Mouse (Mus musculus) stomach, embryonic 14.5 days (tissue): ENCODE results near the gene Oxct2a. TPM values are rescaled to one million over a fixed set of nuclear protein-coding genes. Genes with fewer than 3 reads are reported as not detected.
A peak's percentile ranks its signal among the peaks of the same experiment; 100 is the strongest.
"Not testable (repeated sequence)": the region's sequence is repeated elsewhere in the genome, so short reads cannot be mapped to it uniquely, and the experiment has no call there.

Source experiments
- ATAC-seq: fragments of 200-750 bp; cut with Nextera tagmentation; 2 replicates; pipeline ENCODE4 v1.8.0; 2017; ENCODE audit warnings: low read depth, moderate TSS enrichment; ENCODE audit not compliant: insufficient number of reproducible peaks, insufficient read depth, low FRiP score
- H3K27ac ChIP-seq: fragments of 300-500 bp; sonication (generic); 2 replicates; pipeline ENCODE4 v1.5.1; 2014; ENCODE audit warnings: mild to moderate bottlenecking, low read length, moderate library complexity, mixed read lengths
- H3K27me3 ChIP-seq: fragments of 300-500 bp; sonication (generic); 2 replicates; pipeline ENCODE4 v1.6.1; 2014; ENCODE audit warnings: low read length, control low read depth, mixed read lengths; ENCODE audit not compliant: control insufficient read depth, insufficient read depth
- H3K36me3 ChIP-seq: fragments of 300-500 bp; sonication (generic); 2 replicates; pipeline ENCODE4 v1.6.1; 2014; ENCODE audit warnings: mild to moderate bottlenecking, control low read depth, low read length, moderate library complexity, mixed read lengths; ENCODE audit not compliant: control insufficient read depth, insufficient read depth
- H3K4me1 ChIP-seq: fragments of 300-500 bp; sonication (generic); 2 replicates; pipeline ENCODE4 v1.6.1; 2014; ENCODE audit warnings: low read length, control low read depth, mixed read lengths; ENCODE audit not compliant: control insufficient read depth, insufficient read depth
- H3K4me2 ChIP-seq: fragments of 300-500 bp; sonication (generic); replicated peaks from 2 replicates; pipeline ENCODE4 v1.6.1; 2014; ENCODE audit warnings: low read depth, low read length, control low read depth
- H3K4me3 ChIP-seq: fragments of 300-500 bp; sonication (generic); 2 replicates; pipeline ENCODE4 v1.5.1; 2014; ENCODE audit warnings: low read depth, low read length, control low read depth
- H3K9ac ChIP-seq: fragments of 300-500 bp; sonication (generic); replicated peaks from 2 replicates; pipeline ENCODE4 v1.6.1; 2014; ENCODE audit warnings: low read depth, mild to moderate bottlenecking, control low read depth, low read length, moderate library complexity, mixed read lengths
- H3K9me3 ChIP-seq: fragments of 300-500 bp; sonication (generic); 2 replicates; pipeline ENCODE4 v1.6.1; 2016; ENCODE audit warnings: low read depth, low read length, control low read depth; ENCODE audit not compliant: control insufficient read depth
- whole genome bisulfite sequencing: fragments of 180-500 bp; shearing (Covaris S2); extraction: QIAGEN DNeasy Blood & Tissue Kit; methylation state at CpG from one replicate; pipeline ENCODE4 v1.1.7; 2014; 5-methylcytosine and 5-hydroxymethylcytosine counted together
- polyA plus RNA-seq: library from polyadenylated mRNA; unstranded; fragments of >200 nt; fragmentation: Nextera tagmentation; extraction: Ambion mirVana; gene quantifications from 2 replicates; pipeline ENCODE4 v1.2.1, GENCODE M21; 2014

The Oxct2a gene
- polyA plus RNA-seq, 1 experiment from 2014 or later = not detected

DNA sequence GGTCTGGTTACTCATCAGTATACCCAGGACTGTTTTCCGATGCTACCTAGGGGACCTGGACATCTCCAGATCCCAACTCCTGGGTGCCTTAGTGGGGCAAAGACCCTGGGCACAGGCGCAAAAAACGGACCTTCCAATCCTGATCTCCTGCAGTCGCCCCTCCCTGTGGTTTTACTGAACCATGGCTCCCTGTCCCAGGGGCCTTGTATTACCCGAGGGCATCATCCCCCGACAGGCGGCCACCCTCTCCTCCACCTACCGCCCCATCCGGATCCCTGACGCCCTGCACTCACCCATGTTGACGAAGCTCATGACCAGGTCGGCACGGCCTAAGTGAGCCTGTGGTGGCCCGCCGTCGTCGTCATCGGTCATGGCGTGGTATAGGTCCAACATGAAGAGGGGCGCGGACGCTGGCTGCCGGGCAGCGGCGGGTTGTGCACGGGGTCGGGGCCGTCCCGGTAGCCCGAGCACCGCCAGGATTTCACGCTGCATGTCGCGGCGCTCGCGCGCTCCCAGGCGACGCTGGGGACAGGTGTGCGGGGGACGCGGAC is 18.7 kb upstream of the Oxct2a start:
- H3K9ac ChIP-seq = no peak overlapping the region
- peak; percentile 24; the same call in 1 of the 2 replicates for ATAC-seq

DNA sequence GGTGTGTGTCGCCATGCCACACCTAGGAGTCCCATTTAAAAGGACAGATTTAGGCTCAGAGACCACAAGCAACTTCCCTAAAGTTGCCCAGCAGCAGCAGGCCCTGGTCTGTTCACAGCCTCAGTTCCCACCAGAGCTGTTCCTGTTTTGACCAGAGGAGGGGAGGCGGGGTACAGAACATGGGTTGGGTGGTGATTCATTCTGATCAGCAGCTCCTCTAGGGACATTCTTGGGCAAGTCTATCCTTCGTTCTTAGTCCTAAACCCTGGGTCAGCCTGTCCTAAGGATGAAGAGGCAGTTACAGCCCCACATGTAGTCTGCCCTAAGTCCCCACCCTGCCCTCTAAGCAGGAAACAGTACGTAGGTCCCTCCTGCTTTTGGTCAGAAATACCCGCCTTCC is 16.8 kb upstream of the Oxct2a start:
- no peak overlapping the region for H3K4me3 ChIP-seq
- H3K27ac ChIP-seq = no peak overlapping the region
- H3K36me3 ChIP-seq = no peaks in the 10 kb centered on the region
- ATAC-seq = no peak
- no peak overlapping the region for H3K9ac ChIP-seq
- 70% methylated on average over 5 of the region's 5 CpGs for WGBS
- H3K9me3 ChIP-seq = no peaks in the 10 kb centered on the region
- H3K27me3 ChIP-seq = peaks cover 35% of the 10 kb centered on the region
- H3K4me1 ChIP-seq = no peaks in the 10 kb centered on the region; the same call in 1 of the 2 replicates
- no peak overlapping the region for H3K4me2 ChIP-seq

More for the DNA sequence above, 18.7 kb upstream of the Oxct2a start:
- Histone ChIP-seq H3K4me2 (peak overlapping the region; percentile 84), H3K9me3 (no peaks in the 10 kb centered on the region), H3K4me1 (no peaks in the 10 kb centered on the region; the same call in 1 of the 2 replicates), H3K27me3 (peaks cover 35% of the 10 kb centered on the region), H3K27ac (no peak overlapping the region), H3K4me3 (peak overlapping the region; percentile 47), H3K36me3 (no peaks in the 10 kb centered on the region)
- 3% methylated on average over 43 of the region's 43 CpGs for WGBS

- Histone ChIP-seq H3K27ac (no peak overlapping the region), H3K36me3 (no peaks in the 10 kb centered on the region), H3K4me2 (no peak overlapping the region), H3K9ac (no peak overlapping the region), H3K27me3 (peaks cover 24% of the 10 kb centered on the region), H3K4me1 (no peaks in the 10 kb centered on the region), H3K9me3 (no peaks in the 10 kb centered on the region), H3K4me3 (no peak overlapping the region)
- no peak for ATAC-seq
- WGBS = 64% methylated on average over 4 of the region's 4 CpGs
Measured at GRCm38 (mm10) chr4:123337693-123338092, 14.3 kb upstream of the Oxct2a start.

GRCm38 (mm10) chr4:123335796-123336585 is 12.6 kb upstream of the Oxct2a start:
- no peaks in the 10 kb centered on the region for H3K36me3 ChIP-seq
- H3K27ac ChIP-seq = no peak overlapping the region
- H3K4me1 ChIP-seq = no peaks in the 10 kb centered on the region
- no peak overlapping the region for H3K4me3 ChIP-seq
- ATAC-seq = no peak
- 66% methylated on average over 14 of the region's 14 CpGs for WGBS
- H3K27me3 ChIP-seq = 0 out of 2 replicates have a peak, but pooled peaks cover 9% of the 10 kb centered on the region
- H3K9me3 ChIP-seq = no peaks in the 10 kb centered on the region
- no peak overlapping the region for H3K4me2 ChIP-seq
- no peak overlapping the region for H3K9ac ChIP-seq

GRCm38 (mm10) chr4:123335244-123335643 is 11.8 kb upstream of the Oxct2a start:
- H3K27ac ChIP-seq, H3K4me1 ChIP-seq, ATAC-seq, H3K27me3 ChIP-seq, H3K9me3 ChIP-seq, H3K4me3 ChIP-seq, H3K36me3 ChIP-seq, H3K9ac ChIP-seq, H3K4me2 ChIP-seq: not testable (repeated sequence)
- 67% methylated on average over 10 of the region's 10 CpGs for WGBS

DNA sequence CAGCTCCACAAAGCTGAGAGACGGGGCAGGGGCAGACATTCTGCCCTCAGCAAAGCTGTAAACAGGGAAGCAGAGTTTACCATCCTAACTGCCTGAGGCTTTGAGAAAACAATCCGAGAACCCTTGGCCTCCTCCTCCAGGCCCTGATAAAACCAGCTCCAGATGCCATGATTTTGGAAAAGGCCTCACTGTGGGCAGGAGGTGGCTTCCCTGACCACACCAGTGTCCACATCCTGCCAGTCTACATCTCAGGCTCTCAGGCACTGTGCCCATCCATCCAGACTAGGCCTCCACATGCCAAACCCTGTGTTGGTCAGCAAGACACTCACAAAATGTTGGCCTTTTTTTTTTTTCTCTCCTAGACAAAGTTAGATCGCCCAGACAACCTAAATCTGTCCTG is 10.7 kb upstream of the Oxct2a start:
- WGBS = 52% methylated on average over 3 of the region's 3 CpGs
- Histone ChIP-seq H3K4me2 (no peak overlapping the region), H3K27me3 (no peaks in the 10 kb centered on the region), H3K4me1 (no peaks in the 10 kb centered on the region), H3K36me3 (no peaks in the 10 kb centered on the region), H3K9ac (no peak overlapping the region), H3K4me3 (no peak overlapping the region), H3K9me3 (no peaks in the 10 kb centered on the region), H3K27ac (no peak overlapping the region)
- ATAC-seq = no peak

GRCm38 (mm10) chr4:123333151-123333550 is 9.7 kb upstream of the Oxct2a start:
- Histone ChIP-seq H3K4me2 (no peak overlapping the region), H3K9me3 (no peaks in the 10 kb centered on the region), H3K9ac (no peak overlapping the region), H3K4me1 (no peaks in the 10 kb centered on the region), H3K27ac (no peak overlapping the region), H3K4me3 (no peak overlapping the region), H3K36me3 (no peaks in the 10 kb centered on the region), H3K27me3 (no peaks in the 10 kb centered on the region)
- no peak for ATAC-seq
- WGBS = 94% methylated on average over 4 of the region's 4 CpGs

- 68% methylated on average over 1 of the region's 1 CpGs for WGBS
- H3K36me3 ChIP-seq, H3K9me3 ChIP-seq, H3K4me1 ChIP-seq, H3K9ac ChIP-seq, H3K27ac ChIP-seq, H3K27me3 ChIP-seq, H3K4me2 ChIP-seq, ATAC-seq, H3K4me3 ChIP-seq: not testable (repeated sequence)
Measured at GRCm38 (mm10) chr4:123331961-123332360, 8.5 kb upstream of the Oxct2a start.
